Mouse (Mus musculus) G1E (cell line): ENCODE measurements at regions not wholly inside any gene's neighbourhood (a gene's known extent, or its start where the extent isn't known, plus 50 kb on each side); places are given as distances from the start of the nearest gene placed in this dataset.

ENCODE experiments used
- ATAC-seq: 2 replicates; pipeline ENCODE4 v1.8.0; 2016; ENCODE audit warnings: mild to moderate bottlenecking; ENCODE audit not compliant: insufficient number of reproducible peaks, poor library complexity, low FRiP score, severe bottlenecking; ENCODE audit errors: extremely low read depth
- DNase-seq: peaks from one replicate; pipeline ENCODE4 v3.0.0; 2012; ENCODE audit warnings: low spot score
- H3K27me3 ChIP-seq: 2 replicates; pipeline ENCODE4 v1.6.1; 2012; ENCODE audit warnings: mild to moderate bottlenecking, low read length, inconsistent platforms; ENCODE audit not compliant: insufficient read depth
- H3K36me3 ChIP-seq: replicated peaks from 2 replicates; pipeline ENCODE3; 2012; ENCODE audit warnings: mild to moderate bottlenecking, inconsistent platforms
- H3K4me1 ChIP-seq: 2 replicates; pipeline ENCODE4 v1.6.1; 2012; ENCODE audit warnings: low read depth, low read length, inconsistent platforms, mixed read lengths; ENCODE audit not compliant: insufficient read depth
- H3K4me3 ChIP-seq: 2 replicates; pipeline ENCODE4 v1.5.1; 2012; ENCODE audit warnings: low read depth, mild to moderate bottlenecking, inconsistent platforms, low read length, moderate library complexity, mixed read lengths
- H3K9me3 ChIP-seq: replicated peaks from 2 replicates; pipeline ENCODE4 v1.6.1; 2012; ENCODE audit warnings: inconsistent platforms
- CTCF ChIP-seq: IDR thresholded peaks from 2 replicates; pipeline ENCODE4 v1.5.1; 2012; ENCODE audit warnings: low read depth, low read length, inconsistent platforms, mixed read lengths
- GATA1 ChIP-seq: IDR thresholded peaks from 2 replicates; pipeline ENCODE4 v1.6.1; 2012; ENCODE audit warnings: borderline replicate concordance, low read length, inconsistent platforms, mixed read lengths
- GATA2 ChIP-seq: IDR thresholded peaks from 2 replicates; pipeline ENCODE4 v1.6.1; 2012; ENCODE audit warnings: low read depth, low read length, inconsistent platforms, borderline replicate concordance
- POLR2AphosphoS5 ChIP-seq: IDR thresholded peaks from 2 replicates; pipeline ENCODE4 v1.6.1; 2012; ENCODE audit warnings: low read depth, low read length, inconsistent platforms; ENCODE audit not compliant: insufficient replicate concordance
- TAL1 ChIP-seq: conservative IDR thresholded peaks from 2 replicates; pipeline ENCODE4 v1.6.1; 2012; ENCODE audit warnings: low read depth, low read length, inconsistent platforms, mixed read lengths

DNA sequence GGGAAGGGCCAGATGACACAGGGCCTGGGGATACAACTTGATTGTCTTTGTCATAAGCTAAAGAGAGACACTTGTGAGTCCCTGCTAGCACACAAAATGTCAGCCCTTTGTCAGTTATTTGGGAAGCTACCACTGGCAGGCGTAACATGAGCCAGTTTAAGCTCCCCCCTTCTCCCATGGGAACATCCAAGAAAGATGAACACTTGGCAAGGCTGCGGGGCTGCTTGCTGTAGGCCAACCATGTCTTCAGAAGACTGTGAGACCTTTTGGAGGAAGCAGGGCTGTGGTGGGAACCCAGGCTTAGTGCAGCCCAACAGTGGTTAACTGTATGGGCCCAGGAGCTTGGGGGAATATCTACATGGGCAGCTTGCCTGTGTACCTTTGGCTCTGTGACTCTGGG is 67.3 kb upstream of the Pmepa1 start:
- no peaks in the 10 kb centered on the region for H3K4me1 ChIP-seq
- TF ChIP-seq TAL1 (no peak), CTCF (no peak), POLR2AphosphoS5 (no peak), GATA1 (no peak), GATA2 (no peak)

DNA sequence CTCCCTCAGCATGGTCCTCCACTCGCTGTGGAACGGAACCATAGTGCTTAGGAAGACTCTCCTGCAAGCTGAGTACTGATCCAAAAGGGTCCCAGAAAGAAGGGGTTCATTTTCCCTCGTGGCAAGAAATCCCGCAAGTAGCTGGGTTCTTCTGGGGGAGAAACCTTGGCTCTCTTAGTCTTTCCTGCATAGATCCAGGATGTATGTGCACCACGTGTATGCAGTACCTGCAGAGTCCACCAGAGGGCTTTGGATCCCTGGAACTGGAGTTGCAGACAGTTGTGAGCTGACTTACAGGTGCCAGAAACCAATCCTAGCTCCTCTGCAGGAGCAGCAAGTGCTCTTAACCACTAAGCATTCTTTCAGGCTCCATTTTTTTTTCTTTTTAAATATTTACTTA is 67.9 kb upstream of the Pmepa1 start:
- DNase-seq (no peak), ATAC-seq (no peak)
- H3K9me3 ChIP-seq = peaks cover 75% of the 10 kb centered on the region
- H3K27me3 ChIP-seq = no peaks in the 10 kb centered on the region
- no peaks in the 10 kb centered on the region for H3K4me1 ChIP-seq
- H3K36me3 ChIP-seq = no peaks in the 10 kb centered on the region
- no peak overlapping the region for H3K4me3 ChIP-seq
- TF ChIP-seq CTCF (no peak), GATA1 (no peak), GATA2 (no peak), TAL1 (no peak), POLR2AphosphoS5 (no peak)

More for the DNA sequence above, 67.3 kb upstream of the Pmepa1 start:
- DNase-seq = no peak
- peaks cover 79% of the 10 kb centered on the region for H3K9me3 ChIP-seq
- ATAC-seq = no peak
- H3K4me3 ChIP-seq = no peak overlapping the region
- no peaks in the 10 kb centered on the region for H3K27me3 ChIP-seq
- H3K36me3 ChIP-seq = no peaks in the 10 kb centered on the region

GRCm38 (mm10) chr2:173347341-173347740 is 71.0 kb upstream of the Pmepa1 start:
- peaks cover 74% of the 10 kb centered on the region for H3K9me3 ChIP-seq
- no peaks in the 10 kb centered on the region for H3K27me3 ChIP-seq
- DNase-seq = no peak
- H3K36me3 ChIP-seq = no peaks in the 10 kb centered on the region
- no peak for ATAC-seq
- TF ChIP-seq TAL1 (no peak), CTCF (no peak), GATA1 (no peak), POLR2AphosphoS5 (no peak), GATA2 (no peak)
- no peaks in the 10 kb centered on the region for H3K4me1 ChIP-seq
- H3K4me3 ChIP-seq = no peak overlapping the region; the same call in 1 of the 2 replicates

DNA sequence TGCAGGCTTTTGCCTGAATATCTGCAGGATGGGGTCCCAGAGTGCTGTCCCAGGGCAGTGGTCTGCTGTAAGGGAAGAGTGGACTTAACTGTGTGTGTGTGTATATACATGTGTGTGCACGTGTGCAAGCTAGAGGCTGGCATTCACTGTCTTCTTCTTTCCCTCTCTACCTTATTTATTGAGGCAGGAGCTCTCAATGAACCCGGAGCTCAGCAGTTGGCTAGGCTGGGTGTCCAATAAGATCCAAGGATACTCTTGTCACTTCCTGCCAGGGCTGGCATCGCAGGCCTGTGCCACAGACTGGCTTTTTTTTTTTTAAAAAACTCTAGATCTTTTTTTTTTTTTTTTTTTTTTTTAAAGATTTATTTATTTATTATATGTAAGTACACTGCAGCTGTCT is 72.4 kb upstream of the Pmepa1 start:
- H3K36me3 ChIP-seq = no peaks in the 10 kb centered on the region
- peaks cover 73% of the 10 kb centered on the region for H3K9me3 ChIP-seq
- ATAC-seq (no peak), DNase-seq (no peak)
- H3K27me3 ChIP-seq = no peaks in the 10 kb centered on the region
- H3K4me3 ChIP-seq = no peak overlapping the region
- H3K4me1 ChIP-seq = no peaks in the 10 kb centered on the region
- TF ChIP-seq GATA1 (no peak), TAL1 (no peak), POLR2AphosphoS5 (no peak), CTCF (no peak), GATA2 (no peak)

DNA sequence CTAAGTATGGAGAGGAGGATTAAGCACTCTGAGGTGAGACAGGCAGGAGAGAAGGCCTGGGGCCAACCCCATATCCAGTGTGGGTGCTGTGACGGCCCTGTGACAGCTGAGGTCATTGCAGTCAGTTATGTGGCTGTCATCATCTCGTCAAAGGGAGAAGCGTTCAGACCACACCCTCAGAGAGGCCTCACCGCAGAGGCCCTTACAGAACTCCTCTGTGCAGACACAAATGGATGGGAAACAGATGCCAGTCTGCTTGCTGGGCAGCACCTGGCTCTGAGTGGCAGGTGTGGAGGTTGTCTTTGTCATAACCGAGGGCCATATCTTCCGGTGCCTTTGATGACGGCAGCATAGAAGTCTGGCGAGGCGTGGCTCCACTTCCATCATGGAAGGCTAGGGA is 73.2 kb upstream of the Pmepa1 start:
- H3K36me3 ChIP-seq = no peaks in the 10 kb centered on the region
- DNase-seq = no peak
- TF ChIP-seq GATA2 (no peak), POLR2AphosphoS5 (no peak)

DNA sequence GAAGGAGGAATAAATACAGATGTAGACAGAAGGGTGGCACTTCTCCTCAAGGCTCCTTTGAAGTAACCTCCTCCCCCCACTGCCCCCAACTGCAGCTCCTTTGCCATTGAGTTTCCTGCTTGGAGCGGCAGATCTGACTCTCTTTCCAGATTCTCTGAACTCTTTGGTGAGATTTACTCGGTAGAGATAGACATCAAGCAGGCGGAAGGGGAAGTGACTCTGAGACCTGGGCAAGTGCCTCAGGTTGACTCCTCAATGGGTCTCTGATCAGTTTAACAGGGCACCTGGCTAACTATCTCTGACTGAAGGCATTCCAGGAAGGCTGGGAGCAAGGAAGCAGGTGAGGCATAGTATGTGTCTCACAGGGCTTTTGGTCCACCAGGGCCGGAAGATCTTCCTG is 73.6 kb upstream of the Pmepa1 start:
- ATAC-seq (no peak), DNase-seq (no peak)
- H3K4me1 ChIP-seq = no peaks in the 10 kb centered on the region
- H3K9me3 ChIP-seq = peaks cover 76% of the 10 kb centered on the region
- H3K4me3 ChIP-seq = no peak overlapping the region
- TF ChIP-seq TAL1 (no peak), POLR2AphosphoS5 (no peak), CTCF (no peak), GATA2 (no peak), GATA1 (no peak)
- H3K27me3 ChIP-seq = no peaks in the 10 kb centered on the region
- no peaks in the 10 kb centered on the region for H3K36me3 ChIP-seq

More for the DNA sequence above, 73.2 kb upstream of the Pmepa1 start:
- Histone ChIP-seq H3K4me3 (no peak overlapping the region), H3K9me3 (peaks cover 74% of the 10 kb centered on the region), H3K4me1 (no peaks in the 10 kb centered on the region), H3K27me3 (no peaks in the 10 kb centered on the region)
- ATAC-seq = no peak

GRCm38 (mm10) chr2:173350405-173350804 is 74.1 kb upstream of the Pmepa1 start:
- no peak overlapping the region for H3K4me3 ChIP-seq
- ATAC-seq (no peak), DNase-seq (no peak)

More at GRCm38 (mm10) chr2:173350405-173350804, 74.1 kb upstream of the Pmepa1 start:
- H3K9me3 ChIP-seq = peaks cover 76% of the 10 kb centered on the region
- no peaks in the 10 kb centered on the region for H3K36me3 ChIP-seq
- no peaks in the 10 kb centered on the region for H3K4me1 ChIP-seq
- no peak for TF ChIP-seq CTCF
- TF ChIP-seq POLR2AphosphoS5 = no peak
- TF ChIP-seq GATA2 = no peak
- no peak for TF ChIP-seq TAL1
- no peak for TF ChIP-seq GATA1
- H3K27me3 ChIP-seq = no peaks in the 10 kb centered on the region
